Mouse (Mus musculus): ENCODE results near the gene Cldn7. TPM values are rescaled to one million over a fixed set of nuclear protein-coding genes. Genes with fewer than 3 reads are reported as not detected.

Cldn7 gene
- polyA plus RNA-seq, 1 experiment from 2014 or later: 0.38 TPM

DNA sequence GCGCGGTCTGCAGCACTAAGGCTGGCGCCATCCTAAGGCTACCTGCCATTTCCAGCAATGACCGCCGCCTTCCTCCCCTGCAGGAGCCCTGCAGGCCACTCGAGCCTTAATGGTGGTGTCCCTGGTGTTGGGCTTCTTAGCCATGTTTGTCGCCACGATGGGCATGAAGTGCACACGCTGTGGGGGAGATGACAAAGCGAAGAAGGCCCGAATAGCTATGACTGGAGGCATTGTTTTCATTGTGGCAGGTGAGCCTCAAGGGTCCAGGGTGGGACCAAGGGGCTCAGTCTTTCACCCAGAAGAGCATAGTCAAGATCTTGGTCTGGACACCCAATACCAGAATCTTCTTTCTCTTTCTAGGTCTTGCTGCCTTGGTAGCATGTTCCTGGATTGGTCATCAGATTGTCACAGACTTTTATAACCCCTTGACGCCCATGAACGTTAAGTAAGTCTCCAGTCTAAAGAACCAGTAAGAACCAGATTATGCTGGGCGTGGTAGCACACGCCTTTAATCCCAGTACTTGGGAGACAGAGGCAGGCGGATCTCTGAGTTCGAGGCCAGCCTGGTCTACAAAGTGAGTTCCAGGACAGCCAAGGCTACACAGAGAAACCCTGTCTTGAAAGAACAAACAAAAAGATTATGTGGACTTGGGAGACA, 2.4 kb downstream of the Cldn7 start:
- WGBS: 37% methylated on average over 17 of the region's 17 CpGs
- no peak for ATAC-seq (ENCODE audit: low FRiP score)
- Histone ChIP-seq H3K4me2 (peak overlapping the region; percentile 47), H3K36me3 (peaks cover 39% of the 10 kb centered on the region), H3K9ac (peak overlapping the region; percentile 19; the same call in 1 of the 2 replicates), H3K27me3 (peaks cover 73% of the 10 kb centered on the region), H3K9me3 (no peaks in the 10 kb centered on the region), H3K4me1 (replicated peaks) (peaks cover 20% of the 10 kb centered on the region), H3K4me3 (peak overlapping the region; percentile 25), H3K27ac (no peak overlapping the region)

DNA sequence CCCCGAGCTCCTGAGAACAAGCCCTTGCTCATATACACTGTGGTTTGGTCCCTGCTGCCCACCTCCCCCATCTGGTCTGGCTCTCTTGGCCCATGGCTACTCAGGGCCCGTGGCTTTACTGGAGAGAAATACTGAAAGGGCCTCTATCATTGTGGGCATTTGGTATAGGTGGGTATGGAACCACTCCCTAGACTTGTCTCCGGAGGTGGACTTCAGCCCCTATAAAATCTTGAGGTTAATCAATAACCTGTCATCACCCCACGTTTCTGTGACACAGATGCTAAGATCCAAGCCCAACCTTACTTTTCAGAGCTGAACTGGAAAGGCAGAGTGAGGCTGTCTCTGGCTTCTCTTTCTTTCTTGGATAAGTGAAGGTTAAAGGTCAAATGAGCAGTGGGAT, 4.2 kb downstream of the Cldn7 start:
- ATAC-seq (ENCODE audit: low FRiP score): no peak
- WGBS: 88% methylated on average over 4 of the region's 4 CpGs
- Histone ChIP-seq H3K9ac (no peak overlapping the region), H3K4me3 (no peak overlapping the region), H3K27me3 (peaks cover 55% of the 10 kb centered on the region), H3K4me1 (replicated peaks) (peaks cover 20% of the 10 kb centered on the region), H3K27ac (no peak overlapping the region), H3K4me2 (no peak overlapping the region), H3K36me3 (peaks cover 57% of the 10 kb centered on the region), H3K9me3 (no peaks in the 10 kb centered on the region)

GRCm38 (mm10) chr11:69970222-69970621, 5.6 kb downstream of the Cldn7 start:
- 88% methylated on average over 6 of the region's 6 CpGs for WGBS
- peaks cover 16% of the 10 kb centered on the region for H3K4me1 ChIP-seq (replicated peaks)
- no peak overlapping the region for H3K27ac ChIP-seq
- no peak overlapping the region for H3K4me2 ChIP-seq
- ATAC-seq (ENCODE audit: low FRiP score): no peak
- H3K27me3 ChIP-seq: peaks cover 41% of the 10 kb centered on the region
- no peaks in the 10 kb centered on the region for H3K9me3 ChIP-seq
- no peak overlapping the region for H3K9ac ChIP-seq
- peaks cover 72% of the 10 kb centered on the region for H3K36me3 ChIP-seq
- H3K4me3 ChIP-seq: no peak overlapping the region

DNA sequence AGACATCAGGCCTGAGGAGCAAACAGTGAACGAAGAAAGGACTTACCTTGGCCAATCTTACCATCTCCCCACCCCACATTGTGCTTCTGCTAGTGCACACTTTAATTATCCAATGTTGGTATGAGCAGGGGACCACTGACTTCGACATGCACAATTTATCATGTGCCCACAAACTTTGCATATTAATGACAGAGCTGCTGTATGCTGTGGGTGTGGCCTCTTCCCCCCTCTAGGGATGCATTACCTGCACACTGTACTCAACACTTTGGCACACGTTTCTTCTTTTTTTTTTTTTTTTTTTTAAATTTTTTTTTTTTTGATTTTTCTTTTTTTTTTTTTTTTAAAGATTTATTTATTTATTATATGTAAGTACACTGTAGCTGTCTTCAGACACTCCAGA, 6.2 kb downstream of the Cldn7 start:
- peaks cover 35% of the 10 kb centered on the region for H3K27me3 ChIP-seq
- H3K4me2 ChIP-seq: no peak overlapping the region
- H3K9me3 ChIP-seq: no peaks in the 10 kb centered on the region
- peaks cover 12% of the 10 kb centered on the region for H3K4me1 ChIP-seq (replicated peaks)
- 83% methylated on average over 3 of the region's 3 CpGs for WGBS
- no peak overlapping the region for H3K4me3 ChIP-seq
- peaks cover 77% of the 10 kb centered on the region for H3K36me3 ChIP-seq
- H3K9ac ChIP-seq: no peak overlapping the region
- no peak overlapping the region for H3K27ac ChIP-seq
- no peak for ATAC-seq (ENCODE audit: low FRiP score)

DNA sequence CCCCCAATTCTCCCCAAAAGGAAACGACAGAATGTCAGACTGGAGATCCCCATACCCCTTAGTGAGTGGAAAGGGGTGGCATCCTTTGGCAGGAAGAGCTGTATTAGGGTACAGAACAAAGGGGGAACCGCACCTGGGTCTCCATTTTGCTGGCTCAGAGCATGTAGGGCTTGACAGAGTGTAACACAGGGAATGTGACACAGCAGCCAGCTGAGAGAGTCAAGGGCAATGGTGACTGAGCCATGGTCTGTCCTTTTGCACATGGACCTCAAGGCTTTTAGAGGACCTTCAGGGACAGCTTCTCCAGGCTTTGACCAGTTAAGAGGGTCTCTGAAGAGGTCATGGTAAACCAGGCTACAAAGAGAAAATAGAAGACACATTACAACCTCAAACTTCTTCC, 10.3 kb downstream of the Cldn7 start:
- no peaks in the 10 kb centered on the region for H3K9me3 ChIP-seq
- peaks cover 78% of the 10 kb centered on the region for H3K36me3 ChIP-seq
- H3K9ac ChIP-seq: no peak overlapping the region
- H3K4me1 ChIP-seq (replicated peaks): peaks cover 10% of the 10 kb centered on the region
- WGBS: 95% methylated on average over 2 of the region's 2 CpGs
- H3K27ac ChIP-seq: no peak overlapping the region
- no peaks in the 10 kb centered on the region for H3K27me3 ChIP-seq
- no peak overlapping the region for H3K4me3 ChIP-seq
- no peak overlapping the region for H3K4me2 ChIP-seq
- no peak for ATAC-seq (ENCODE audit: low FRiP score)

DNA sequence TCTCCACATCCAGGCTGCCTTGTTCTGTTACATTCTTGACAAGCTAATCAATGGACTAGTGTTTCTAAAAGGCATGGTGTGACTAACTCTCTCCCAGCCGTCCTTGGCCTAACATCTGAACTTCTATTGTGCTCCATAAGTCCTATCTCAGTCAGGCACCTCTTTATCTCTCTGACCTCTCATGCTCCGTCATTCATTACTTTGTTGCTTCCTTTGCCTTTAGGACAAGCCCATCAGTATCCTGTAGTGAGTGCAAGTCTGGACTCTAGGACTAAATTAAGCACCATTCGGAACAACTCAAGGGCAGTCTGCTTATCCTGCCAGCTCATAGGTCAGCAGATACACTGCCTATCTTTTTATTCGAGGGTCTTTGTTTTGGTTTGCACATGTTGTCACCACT, 11.7 kb downstream of the Cldn7 start:
- H3K27me3 ChIP-seq: no peaks in the 10 kb centered on the region
- 88% methylated on average over 4 of the region's 4 CpGs for WGBS
- no peaks in the 10 kb centered on the region for H3K9me3 ChIP-seq
- H3K36me3 ChIP-seq: peaks cover 68% of the 10 kb centered on the region
- no peak for ATAC-seq (ENCODE audit: low FRiP score)
- no peak overlapping the region for H3K4me3 ChIP-seq
- peaks cover 10% of the 10 kb centered on the region for H3K4me1 ChIP-seq (replicated peaks)
- no peak overlapping the region for H3K27ac ChIP-seq
- no peak overlapping the region for H3K9ac ChIP-seq
- H3K4me2 ChIP-seq: no peak overlapping the region

GRCm38 (mm10) chr11:69979827-69980195, 15.2 kb downstream of the Cldn7 start:
- peaks cover 40% of the 10 kb centered on the region for H3K36me3 ChIP-seq
- no peaks in the 10 kb centered on the region for H3K27me3 ChIP-seq
- H3K9me3 ChIP-seq: no peaks in the 10 kb centered on the region
- ATAC-seq (ENCODE audit: low FRiP score): no peak
- peak overlapping the region; percentile 99 for H3K4me3 ChIP-seq
- H3K27ac ChIP-seq: peak overlapping the region; percentile 99
- peak overlapping the region; percentile 98 for H3K9ac ChIP-seq
- WGBS: 3% methylated on average over 16 of the region's 16 CpGs
- H3K4me1 ChIP-seq (replicated peaks): peaks cover 33% of the 10 kb centered on the region
- peak overlapping the region; percentile 94 for H3K4me2 ChIP-seq

GRCm38 (mm10) chr11:69980196-69981140, 15.9 kb downstream of the Cldn7 start:
- Histone ChIP-seq H3K27ac (peak overlapping the region; percentile 99), H3K36me3 (peaks cover 40% of the 10 kb centered on the region), H3K4me3 (peak overlapping the region; percentile 99), H3K4me2 (peak overlapping the region; percentile 94), H3K9ac (peak overlapping the region; percentile 98), H3K9me3 (no peaks in the 10 kb centered on the region), H3K27me3 (no peaks in the 10 kb centered on the region), H3K4me1 (replicated peaks) (peaks cover 33% of the 10 kb centered on the region)
- ATAC-seq (ENCODE audit: low FRiP score): peak; percentile 94
- under 1% methylated on average over 42 of the region's 60 CpGs for WGBS

GRCm38 (mm10) chr11:69981141-69981762, 16.7 kb downstream of the Cldn7 start, which contains the start of gene Ctdnep1:
Ctdnep1 (plus strand) TSS chr11:69981156.
- WGBS: under 1% methylated on average over 43 of the region's 43 CpGs
- no peaks in the 10 kb centered on the region for H3K9me3 ChIP-seq
- peak; percentile 60 for ATAC-seq (ENCODE audit: low FRiP score)
- H3K4me1 ChIP-seq (replicated peaks): peaks cover 33% of the 10 kb centered on the region
- peaks cover 37% of the 10 kb centered on the region for H3K36me3 ChIP-seq
- no peaks in the 10 kb centered on the region for H3K27me3 ChIP-seq
- H3K4me2 ChIP-seq: peak within 1 kb of the TSS; percentile 94
- H3K27ac ChIP-seq: peak within 1 kb of the TSS; percentile 99
- peak within 1 kb of the TSS; percentile 98 for H3K9ac ChIP-seq
- peak within 1 kb of the TSS; percentile 99 for H3K4me3 ChIP-seq

DNA sequence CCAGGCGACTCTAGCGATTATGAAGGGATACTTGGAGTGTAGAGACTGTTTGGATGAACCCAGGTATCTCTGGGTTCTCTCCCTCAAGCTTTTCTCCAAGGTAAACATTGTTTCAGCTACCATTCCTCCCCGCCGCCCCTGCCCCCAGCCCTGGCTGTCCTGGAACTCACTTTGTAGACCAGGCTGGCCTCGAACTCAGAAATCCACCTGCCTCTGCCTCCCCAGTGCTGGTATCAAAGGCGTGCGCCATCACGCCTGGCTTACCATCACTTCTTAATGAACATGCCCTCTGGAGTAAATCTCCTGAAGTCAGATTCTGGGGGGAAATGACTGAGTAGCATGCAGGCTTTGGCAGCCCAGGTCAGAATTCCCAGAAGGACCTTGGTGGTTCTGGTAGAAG, 17.6 kb downstream of the Cldn7 start, which contains the start of gene Elp5:
Gene Elp5 (minus strand): TSS at position 293 of the 400 bp plus-strand sequence.
- WGBS: 66% methylated on average over 8 of the region's 8 CpGs
- H3K9me3 ChIP-seq: no peaks in the 10 kb centered on the region
- H3K4me2 ChIP-seq: peak within 1 kb of the TSS; percentile 94
- peaks cover 37% of the 10 kb centered on the region for H3K36me3 ChIP-seq
- H3K4me1 ChIP-seq (replicated peaks): peaks cover 33% of the 10 kb centered on the region
- no peak for ATAC-seq (ENCODE audit: low FRiP score)
- H3K27me3 ChIP-seq: no peaks in the 10 kb centered on the region
- H3K9ac ChIP-seq: peak within 1 kb of the TSS; percentile 98
- H3K27ac ChIP-seq: peak within 1 kb of the TSS; percentile 99
- peak within 1 kb of the TSS; percentile 99 for H3K4me3 ChIP-seq

GRCm38 (mm10) chr11:69982877-69983276, 18.3 kb downstream of the Cldn7 start:
- H3K4me1 ChIP-seq (replicated peaks): peaks cover 33% of the 10 kb centered on the region
- no peaks in the 10 kb centered on the region for H3K9me3 ChIP-seq
- H3K4me2 ChIP-seq: peak overlapping the region; percentile 94
- ATAC-seq (ENCODE audit: low FRiP score): no peak
- no peaks in the 10 kb centered on the region for H3K27me3 ChIP-seq
- peak overlapping the region; percentile 99 for H3K4me3 ChIP-seq
- 0 out of 2 replicates have a peak overlapping the region, but pooled peaks have one; percentile 9 for H3K27ac ChIP-seq
- peaks cover 36% of the 10 kb centered on the region for H3K36me3 ChIP-seq
- 35% methylated on average over 5 of the region's 5 CpGs for WGBS
- peak overlapping the region; percentile 98 for H3K9ac ChIP-seq

- 85% methylated on average over 4 of the region's 4 CpGs for WGBS
- H3K9ac ChIP-seq: peak overlapping the region; percentile 98
- no peaks in the 10 kb centered on the region for H3K27me3 ChIP-seq
- no peaks in the 10 kb centered on the region for H3K9me3 ChIP-seq
- peaks cover 41% of the 10 kb centered on the region for H3K36me3 ChIP-seq
- peak overlapping the region; percentile 99 for H3K4me3 ChIP-seq
- H3K4me1 ChIP-seq (replicated peaks): peaks cover 33% of the 10 kb centered on the region
- ATAC-seq (ENCODE audit: low FRiP score): no peak
- peak overlapping the region; percentile 94 for H3K4me2 ChIP-seq
- no peak overlapping the region for H3K27ac ChIP-seq
Measured at GRCm38 (mm10) chr11:69983377-69983776, 18.8 kb downstream of the Cldn7 start.

Measured in hindbrain, embryonic 13.5 days (tissue).